Mouse (Mus musculus) neural tube, embryonic 11.5 days (tissue): Measurements from ENCODE around the gene Ttk. TPM values are rescaled to one million over a fixed set of nuclear protein-coding genes. Genes with fewer than 3 reads are reported as not detected.
A peak's percentile ranks its signal among the peaks of the same experiment; 100 is the strongest.

Experiments used
- ATAC-seq: fragments of 200-750 bp; cut with Nextera tagmentation; 2 replicates; pipeline ENCODE4 v1.8.0; 2017; ENCODE audit warnings: moderate number of reproducible peaks, mild to moderate bottlenecking, moderate TSS enrichment, moderate library complexity; ENCODE audit not compliant: insufficient read depth, low FRiP score, low TSS enrichment
- DNase-seq: peaks from one replicate; pipeline ENCODE4 v3.0.0-alpha.2; 2015; ENCODE audit warnings: low spot score
- H3K27ac ChIP-seq: fragments of 300-500 bp; sonication (generic); 2 replicates; pipeline ENCODE4 v1.5.1; 2014; ENCODE audit warnings: low read depth, mild to moderate bottlenecking, low read length
- H3K27me3 ChIP-seq: fragments of 300-500 bp; sonication (generic); 2 replicates; pipeline ENCODE4 v1.6.1; 2014; ENCODE audit warnings: mild to moderate bottlenecking, low read length, mixed read lengths; ENCODE audit not compliant: control insufficient read depth, insufficient read depth
- H3K36me3 ChIP-seq: fragments of 300-500 bp; sonication (generic); 2 replicates; pipeline ENCODE4 v1.6.1; 2014; ENCODE audit warnings: mild to moderate bottlenecking, low read length, moderate library complexity, mixed read lengths; ENCODE audit not compliant: control insufficient read depth, insufficient read depth
- H3K4me1 ChIP-seq: fragments of 300-500 bp; sonication (generic); 2 replicates; pipeline ENCODE4 v1.6.1; 2014; ENCODE audit warnings: low read length, mixed read lengths; ENCODE audit not compliant: control insufficient read depth, insufficient read depth
- H3K4me2 ChIP-seq: fragments of 300-500 bp; sonication (generic); 2 replicates; pipeline ENCODE4 v1.6.1; 2014; ENCODE audit warnings: low read depth, mild to moderate bottlenecking, moderate library complexity
- H3K4me3 ChIP-seq: fragments of 300-500 bp; sonication (generic); 2 replicates; pipeline ENCODE4 v1.5.1; 2014; ENCODE audit warnings: low read depth, low read length
- H3K9ac ChIP-seq: fragments of 300-500 bp; sonication (generic); 2 replicates; pipeline ENCODE4 v1.6.1; 2014; ENCODE audit warnings: mild to moderate bottlenecking, low read length
- H3K9me3 ChIP-seq: fragments of 300-500 bp; sonication (generic); 2 replicates; pipeline ENCODE4 v1.6.1; 2016; ENCODE audit warnings: low read length; ENCODE audit not compliant: control insufficient read depth
- WGBS: fragments of 180-500 bp; shearing (Covaris S2); extraction: QIAGEN DNeasy Blood & Tissue Kit; methylation state at CpG from one replicate; pipeline ENCODE4 v1.1.7; 2014; 5-methylcytosine and 5-hydroxymethylcytosine counted together
- polyA plus RNA-seq: library from polyadenylated mRNA; unstranded; fragments of >200 nt; fragmentation: Nextera tagmentation; extraction: Ambion mirVana; gene quantifications from 2 replicates; pipeline ENCODE4 v1.2.1, GENCODE M21; 2014

Gene Ttk
- 38.7 and 38.9 TPM in 2 replicates for polyA plus RNA-seq

DNA sequence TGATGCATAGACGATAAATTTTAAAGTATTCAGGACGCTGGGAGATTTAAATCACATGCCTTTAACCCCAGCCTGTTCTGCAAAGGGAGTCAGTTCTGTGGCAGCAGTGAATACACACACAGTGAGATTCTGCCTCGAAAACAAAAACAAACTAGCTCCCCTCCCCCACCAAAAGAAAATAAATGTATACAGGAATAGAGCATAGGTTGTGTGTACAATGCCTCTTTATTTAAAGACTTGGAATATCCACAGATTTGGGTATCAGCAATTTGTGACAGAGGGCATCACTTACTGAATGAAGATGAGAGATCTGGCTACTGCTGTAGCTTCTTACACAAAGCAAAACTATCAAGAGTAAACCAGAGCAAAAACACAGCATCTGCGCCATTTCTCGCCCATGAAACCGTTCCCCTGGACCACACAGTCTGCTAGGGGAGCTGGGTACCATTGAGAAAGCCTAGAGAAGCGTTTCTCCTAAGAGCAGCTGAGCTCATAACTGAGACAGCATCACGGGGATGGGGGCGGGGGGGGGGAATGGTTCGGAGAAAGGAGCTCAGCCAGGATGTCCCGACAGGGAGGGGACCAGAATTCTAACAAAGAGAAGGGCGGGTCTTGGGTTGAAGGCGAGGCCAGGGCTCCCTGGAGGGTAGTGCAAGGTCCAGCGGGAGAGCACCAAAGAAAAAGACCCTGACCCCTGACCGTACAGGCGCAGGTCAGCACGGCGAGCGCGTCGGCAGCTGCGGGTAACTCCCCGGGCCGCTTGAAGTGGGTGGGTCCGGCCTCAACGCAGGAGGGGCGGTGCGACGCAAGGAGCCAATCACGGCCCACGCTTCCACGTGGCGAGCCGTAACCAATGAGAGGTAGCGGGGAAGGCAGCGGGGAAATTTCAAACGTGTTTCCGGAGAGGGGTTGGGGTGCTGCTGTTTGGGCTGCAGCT, at the start of gene Ttk:
TSS of gene Ttk (plus strand) at position 879 of the 937 bp plus-strand sequence.
- ATAC-seq (peak; percentile 99), DNase-seq (peak; percentile 94)
- H3K27ac ChIP-seq: peak within 1 kb of the TSS; percentile 86
- peak within 1 kb of the TSS; percentile 80 for H3K4me2 ChIP-seq
- H3K9me3 ChIP-seq: no peaks in the 10 kb centered on the region
- H3K4me1 ChIP-seq: 0 out of 2 replicates have a peak, but pooled peaks cover 5% of the 10 kb centered on the region
- H3K9ac ChIP-seq: peak within 1 kb of the TSS; percentile 64
- WGBS: under 1% methylated on average over 38 of the region's 38 CpGs
- H3K36me3 ChIP-seq: no peaks in the 10 kb centered on the region
- no peaks in the 10 kb centered on the region for H3K27me3 ChIP-seq
- H3K4me3 ChIP-seq: peak within 1 kb of the TSS; percentile 78

GRCm38 (mm10) chr9:83785501-83785900, 49.0 kb upstream of the Ttk start:
- H3K4me1 ChIP-seq: no peaks in the 10 kb centered on the region
- no peaks in the 10 kb centered on the region for H3K9me3 ChIP-seq
- no peak overlapping the region for H3K27ac ChIP-seq
- 71% methylated on average over 1 of the region's 1 CpGs for WGBS
- no peaks in the 10 kb centered on the region; the same call in 1 of the 2 replicates for H3K36me3 ChIP-seq
- H3K4me2 ChIP-seq: no peak overlapping the region
- H3K4me3 ChIP-seq: no peak overlapping the region
- no peak for DNase-seq
- ATAC-seq: no peak
- H3K27me3 ChIP-seq: no peaks in the 10 kb centered on the region
- H3K9ac ChIP-seq: no peak overlapping the region

DNA sequence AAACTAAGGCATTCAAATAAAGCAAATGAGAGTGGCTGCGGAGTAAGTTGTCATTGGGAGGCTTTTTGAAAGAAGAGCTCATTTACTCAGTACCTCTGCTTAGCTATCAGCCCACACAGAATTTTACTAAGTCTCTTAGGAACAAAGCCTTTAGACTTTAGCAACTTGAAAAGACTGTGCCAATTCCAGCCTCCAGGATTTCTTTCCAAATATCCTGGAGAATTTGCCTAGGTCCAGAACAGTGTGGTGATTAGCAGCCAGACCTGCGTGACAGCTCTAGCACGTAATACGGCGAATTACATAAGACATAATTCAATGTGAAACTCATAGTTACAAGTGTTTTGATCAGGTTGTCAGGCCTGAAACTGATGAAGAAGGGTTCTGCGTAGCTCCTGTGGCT, 45.2 kb upstream of the Ttk start:
- no peaks in the 10 kb centered on the region for H3K27me3 ChIP-seq
- H3K4me2 ChIP-seq: no peak overlapping the region
- 95% methylated on average over 6 of the region's 6 CpGs for WGBS
- no peaks in the 10 kb centered on the region for H3K9me3 ChIP-seq
- no peak for DNase-seq
- H3K4me3 ChIP-seq: no peak overlapping the region
- ATAC-seq: no peak
- no peaks in the 10 kb centered on the region for H3K4me1 ChIP-seq
- no peak overlapping the region for H3K9ac ChIP-seq
- H3K27ac ChIP-seq: no peak overlapping the region
- H3K36me3 ChIP-seq: no peaks in the 10 kb centered on the region

- DNase-seq (no peak), ATAC-seq (no peak)
- H3K4me3 ChIP-seq: no peak overlapping the region
- H3K36me3 ChIP-seq: no peaks in the 10 kb centered on the region
- no peaks in the 10 kb centered on the region for H3K9me3 ChIP-seq
- H3K4me2 ChIP-seq: no peak overlapping the region
- WGBS: 92% methylated on average over 7 of the region's 7 CpGs
- H3K4me1 ChIP-seq: no peaks in the 10 kb centered on the region
- no peak overlapping the region for H3K9ac ChIP-seq
- H3K27me3 ChIP-seq: no peaks in the 10 kb centered on the region
- no peak overlapping the region for H3K27ac ChIP-seq
Measured at GRCm38 (mm10) chr9:83796875-83797274, 37.6 kb upstream of the Ttk start.

- Histone ChIP-seq H3K36me3 (no peaks in the 10 kb centered on the region), H3K9me3 (no peaks in the 10 kb centered on the region), H3K4me2 (no peak overlapping the region), H3K4me1 (no peaks in the 10 kb centered on the region), H3K9ac (no peak overlapping the region), H3K27me3 (no peaks in the 10 kb centered on the region), H3K27ac (no peak overlapping the region), H3K4me3 (no peak overlapping the region)
- DNase-seq (no peak), ATAC-seq (no peak)
- 89% methylated on average over 8 of the region's 8 CpGs for WGBS
Measured at GRCm38 (mm10) chr9:83797898-83798297, 36.6 kb upstream of the Ttk start.

DNA sequence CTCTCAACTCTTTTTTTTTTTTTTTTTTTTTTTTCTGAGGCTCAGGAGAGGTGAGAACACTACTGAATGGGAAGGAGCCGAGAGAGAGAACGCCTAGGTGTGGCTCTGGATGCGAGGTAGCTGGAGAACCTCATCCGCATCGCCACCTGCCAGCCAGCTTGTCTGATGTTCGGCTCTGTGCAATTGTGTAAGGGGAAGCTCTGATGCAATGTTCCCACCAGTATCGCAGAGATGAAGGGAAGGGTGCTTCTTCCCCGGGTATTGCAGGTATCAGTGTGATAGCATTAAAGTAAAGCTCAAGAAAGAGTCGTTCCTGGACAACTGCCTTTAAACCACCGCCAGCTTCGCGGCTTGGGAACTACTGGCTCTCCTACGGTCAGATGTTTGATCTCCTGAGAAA, 30.1 kb upstream of the Ttk start:
- no peak for DNase-seq
- ATAC-seq: no peak

GRCm38 (mm10) chr9:83805164-83805976, 29.1 kb upstream of the Ttk start:
- DNase-seq (peak; percentile 76), ATAC-seq (peak; percentile 73)
- Histone ChIP-seq H3K27ac (peak overlapping the region; percentile 88), H3K36me3 (no peaks in the 10 kb centered on the region), H3K9me3 (no peaks in the 10 kb centered on the region), H3K4me1 (peaks cover 8% of the 10 kb centered on the region), H3K9ac (peak overlapping the region; percentile 82), H3K27me3 (no peaks in the 10 kb centered on the region), H3K4me2 (peak overlapping the region; percentile 78), H3K4me3 (peak overlapping the region; percentile 69)
- under 1% methylated on average over 37 of the region's 37 CpGs for WGBS

More for the DNA sequence above, 30.1 kb upstream of the Ttk start:
- Histone ChIP-seq H3K4me1 (peaks cover 8% of the 10 kb centered on the region), H3K36me3 (no peaks in the 10 kb centered on the region), H3K9me3 (no peaks in the 10 kb centered on the region), H3K27ac (no peak overlapping the region), H3K9ac (no peak overlapping the region), H3K4me2 (no peak overlapping the region), H3K27me3 (no peaks in the 10 kb centered on the region), H3K4me3 (no peak overlapping the region; the same call in 1 of the 2 replicates)
- 68% methylated on average over 13 of the region's 13 CpGs for WGBS

- peak; percentile 92 for ATAC-seq
- H3K9ac ChIP-seq: peak within 1 kb of the TSS; percentile 82
Measured at GRCm38 (mm10) chr9:83805977-83806815, 28.3 kb upstream of the Ttk start, which contains the start of gene Elovl4. Gene Elovl4, minus strand, starts transcription at chr9:83806277.

More at GRCm38 (mm10) chr9:83805977-83806815, 28.3 kb upstream of the Ttk start, which contains the start of gene Elovl4:
- H3K27me3 ChIP-seq: no peaks in the 10 kb centered on the region
- no peaks in the 10 kb centered on the region for H3K36me3 ChIP-seq
- H3K4me3 ChIP-seq: peak within 1 kb of the TSS; percentile 69
- DNase-seq: peak; percentile 91
- 2% methylated on average over 61 of the region's 71 CpGs for WGBS
- peak within 1 kb of the TSS; percentile 88 for H3K27ac ChIP-seq
- peak within 1 kb of the TSS; percentile 78 for H3K4me2 ChIP-seq
- H3K9me3 ChIP-seq: no peaks in the 10 kb centered on the region
- peaks cover 8% of the 10 kb centered on the region for H3K4me1 ChIP-seq
